Mouse (Mus musculus): ENCODE data around the gene Hpse. TPM values are rescaled to one million over a fixed set of nuclear protein-coding genes. Genes with fewer than 3 reads are reported as not detected.

Hpse gene
- polyA plus RNA-seq, 1 experiment = 5.4 TPM

GRCm38 (mm10) chr5:100646558-100646957 lies 73.0 kb downstream of the Hpse start:
- peak overlapping the region; percentile 99 for H3K27ac ChIP-seq (ENCODE audit: insufficient read depth, low read depth, low read length)
- no peaks in the 10 kb centered on the region for H3K36me3 ChIP-seq (ENCODE audit: control insufficient read depth, insufficient read depth, low read length)
- TF ChIP-seq CTCF (IDR thresholded peaks at IDR 0.05; ENCODE audit: extremely low read depth, insufficient read length, insufficient replicate concordance, low read depth, low read length) (no peak), POLR2A (IDR thresholded peaks at IDR 0.05; ENCODE audit: low read depth, low read length) (no peak)
- H3K27me3 ChIP-seq (ENCODE audit: control insufficient read depth, insufficient read depth, low read length) = no peaks in the 10 kb centered on the region
- peaks cover 65% of the 10 kb centered on the region for H3K4me1 ChIP-seq (ENCODE audit: control insufficient read depth, insufficient read depth, insufficient read length, low read length)
- no peak overlapping the region for H3K4me3 ChIP-seq (ENCODE audit: low read depth, low read length)
- 32% methylated on average over 4 of the region's 4 CpGs for WGBS

- WGBS = 11% methylated on average over 7 of the region's 7 CpGs
- H3K27me3 ChIP-seq (ENCODE audit: control insufficient read depth, insufficient read depth, low read length) = no peaks in the 10 kb centered on the region
- no peaks in the 10 kb centered on the region for H3K36me3 ChIP-seq (ENCODE audit: control insufficient read depth, insufficient read depth, low read length)
- 0 out of 2 replicates have a peak overlapping the region, but pooled peaks have one; percentile 3 for H3K4me3 ChIP-seq (ENCODE audit: low read depth, low read length)
- H3K4me1 ChIP-seq (ENCODE audit: control insufficient read depth, insufficient read depth, insufficient read length, low read length) = peaks cover 66% of the 10 kb centered on the region
- TF ChIP-seq POLR2A (IDR thresholded peaks at IDR 0.05; ENCODE audit: low read depth, low read length) = no peak
- H3K27ac ChIP-seq (ENCODE audit: insufficient read depth, low read depth, low read length) = peak overlapping the region; percentile 96
Measured at GRCm38 (mm10) chr5:100643991-100644535, 75.5 kb downstream of the Hpse start.

DNA sequence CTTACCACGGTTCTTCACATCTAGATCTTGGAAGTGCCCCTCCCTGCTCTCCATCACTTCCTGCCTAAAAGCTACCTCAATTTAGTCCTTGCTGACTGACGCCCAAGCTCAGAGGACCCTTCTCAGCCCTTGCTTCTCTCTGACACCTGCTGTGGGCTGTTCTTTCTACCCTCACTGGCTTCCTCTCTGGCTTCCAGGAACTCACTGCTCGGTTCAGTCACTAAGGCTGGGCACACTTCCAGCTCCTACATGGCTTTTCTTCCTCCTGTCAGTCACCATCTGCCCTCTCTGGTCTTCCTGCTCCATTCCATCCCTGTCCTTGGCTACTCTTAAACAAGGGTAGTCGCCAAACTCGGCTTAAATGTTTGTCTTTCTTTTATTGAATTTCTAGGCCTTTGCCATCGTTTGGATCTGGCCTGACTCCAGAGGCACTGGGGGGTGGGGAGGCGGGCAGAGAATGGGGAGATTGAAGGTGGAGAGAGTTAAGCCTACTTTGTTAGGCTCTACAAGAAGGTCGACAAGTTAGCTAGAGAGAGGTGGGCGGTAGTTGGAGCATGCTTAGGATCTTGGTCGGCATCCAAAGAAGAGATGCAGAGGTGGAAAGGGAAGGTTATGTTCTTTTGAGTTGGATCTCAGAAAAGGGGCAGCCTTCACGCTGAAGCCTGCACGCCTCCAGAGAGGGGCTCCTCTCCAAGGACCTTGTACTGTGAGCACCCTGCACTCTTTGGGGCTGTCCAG lies 76.1 kb downstream of the Hpse start:
- peak overlapping the region; percentile 96 for H3K27ac ChIP-seq (ENCODE audit: insufficient read depth, low read depth, low read length)
- peaks cover 67% of the 10 kb centered on the region for H3K4me1 ChIP-seq (ENCODE audit: control insufficient read depth, insufficient read depth, insufficient read length, low read length)
- no peak for TF ChIP-seq CTCF (IDR thresholded peaks at IDR 0.05; ENCODE audit: extremely low read depth, insufficient read length, insufficient replicate concordance, low read depth, low read length)
- TF ChIP-seq POLR2A (IDR thresholded peaks at IDR 0.05; ENCODE audit: low read depth, low read length) = peak; percentile 38; the same call in 1 of the 2 replicates
- H3K27me3 ChIP-seq (ENCODE audit: control insufficient read depth, insufficient read depth, low read length) = no peaks in the 10 kb centered on the region
- 10% methylated on average over 12 of the region's 12 CpGs for WGBS
- 0 out of 2 replicates have a peak overlapping the region, but pooled peaks have one; percentile 3 for H3K4me3 ChIP-seq (ENCODE audit: low read depth, low read length)
- no peaks in the 10 kb centered on the region for H3K36me3 ChIP-seq (ENCODE audit: control insufficient read depth, insufficient read depth, low read length)

- Histone ChIP-seq H3K4me3 (ENCODE audit: low read depth, low read length) (no peak overlapping the region), H3K27ac (ENCODE audit: insufficient read depth, low read depth, low read length) (peak overlapping the region; percentile 96), H3K4me1 (ENCODE audit: control insufficient read depth, insufficient read depth, insufficient read length, low read length) (peaks cover 68% of the 10 kb centered on the region), H3K27me3 (ENCODE audit: control insufficient read depth, insufficient read depth, low read length) (no peaks in the 10 kb centered on the region), H3K36me3 (ENCODE audit: control insufficient read depth, insufficient read depth, low read length) (no peaks in the 10 kb centered on the region)
- TF ChIP-seq POLR2A (IDR thresholded peaks at IDR 0.05; ENCODE audit: low read depth, low read length) (no peak), CTCF (IDR thresholded peaks at IDR 0.05; ENCODE audit: extremely low read depth, insufficient read length, insufficient replicate concordance, low read depth, low read length) (no peak)
- WGBS = 82% methylated on average over 5 of the region's 5 CpGs
Measured at GRCm38 (mm10) chr5:100642316-100642715, 77.2 kb downstream of the Hpse start.

DNA sequence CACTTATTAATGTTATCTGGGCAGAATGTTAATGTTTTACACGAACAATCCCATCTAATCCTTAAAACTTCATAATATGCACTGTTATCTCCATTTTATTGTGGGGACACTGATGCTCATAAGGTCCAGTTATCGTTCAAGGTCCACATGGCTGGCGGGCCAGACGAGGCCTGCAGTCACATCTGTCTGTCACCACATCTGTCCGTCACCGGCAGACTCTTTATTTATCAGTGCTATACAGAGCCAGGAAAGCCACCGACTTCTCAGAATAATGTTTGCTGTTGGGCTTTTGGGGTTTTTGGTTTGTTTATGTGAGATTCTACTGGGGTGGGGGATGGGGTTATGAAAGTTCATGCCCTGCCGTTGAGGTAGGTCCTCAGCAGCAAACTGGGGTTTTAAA lies 81.0 kb downstream of the Hpse start:
- H3K4me1 ChIP-seq (ENCODE audit: control insufficient read depth, insufficient read depth, insufficient read length, low read length) = peaks cover 74% of the 10 kb centered on the region
- no peak overlapping the region for H3K4me3 ChIP-seq (ENCODE audit: low read depth, low read length)
- H3K27me3 ChIP-seq (ENCODE audit: control insufficient read depth, insufficient read depth, low read length) = no peaks in the 10 kb centered on the region
- TF ChIP-seq POLR2A (IDR thresholded peaks at IDR 0.05; ENCODE audit: low read depth, low read length) (no peak), CTCF (IDR thresholded peaks at IDR 0.05; ENCODE audit: extremely low read depth, insufficient read length, insufficient replicate concordance, low read depth, low read length) (no peak)
- no peaks in the 10 kb centered on the region for H3K36me3 ChIP-seq (ENCODE audit: control insufficient read depth, insufficient read depth, low read length)
- peak overlapping the region; percentile 89 for H3K27ac ChIP-seq (ENCODE audit: insufficient read depth, low read depth, low read length)
- WGBS = 21% methylated on average over 8 of the region's 8 CpGs

GRCm38 (mm10) chr5:100636794-100637544 lies 82.5 kb downstream of the Hpse start:
- H3K27me3 ChIP-seq (ENCODE audit: control insufficient read depth, insufficient read depth, low read length) = no peaks in the 10 kb centered on the region
- WGBS = 19% methylated on average over 8 of the region's 8 CpGs
- H3K4me1 ChIP-seq (ENCODE audit: control insufficient read depth, insufficient read depth, insufficient read length, low read length) = peaks cover 67% of the 10 kb centered on the region
- H3K36me3 ChIP-seq (ENCODE audit: control insufficient read depth, insufficient read depth, low read length) = no peaks in the 10 kb centered on the region
- H3K4me3 ChIP-seq (ENCODE audit: low read depth, low read length) = no peak overlapping the region
- H3K27ac ChIP-seq (ENCODE audit: insufficient read depth, low read depth, low read length) = peak overlapping the region; percentile 93
- TF ChIP-seq POLR2A (IDR thresholded peaks at IDR 0.05; ENCODE audit: low read depth, low read length) (no peak), CTCF (IDR thresholded peaks at IDR 0.05; ENCODE audit: extremely low read depth, insufficient read length, insufficient replicate concordance, low read depth, low read length) (peak; percentile 14; the same call in 1 of the 2 replicates)

DNA sequence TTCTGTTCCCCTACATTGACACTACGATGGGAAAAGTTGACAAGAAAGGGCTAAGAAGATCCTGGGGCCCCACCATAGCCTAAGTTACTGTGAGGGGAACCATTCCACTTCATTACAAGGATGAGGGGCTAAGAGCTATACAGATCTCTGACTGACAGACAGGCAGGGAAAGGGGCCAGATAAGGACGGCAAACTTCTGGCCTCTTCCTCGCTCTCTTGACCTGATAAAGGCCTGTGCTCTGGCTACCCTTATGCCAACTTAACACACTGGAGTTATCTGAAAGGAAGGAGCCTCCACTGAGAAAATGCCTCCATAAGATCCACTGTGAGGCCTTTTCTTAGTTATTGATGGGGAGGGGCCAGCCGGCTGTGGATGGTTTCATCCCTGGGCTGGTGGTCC lies 83.6 kb downstream of the Hpse start:
- Histone ChIP-seq H3K36me3 (ENCODE audit: control insufficient read depth, insufficient read depth, low read length) (no peaks in the 10 kb centered on the region), H3K27ac (ENCODE audit: insufficient read depth, low read depth, low read length) (peak overlapping the region; percentile 93), H3K27me3 (ENCODE audit: control insufficient read depth, insufficient read depth, low read length) (no peaks in the 10 kb centered on the region), H3K4me3 (ENCODE audit: low read depth, low read length) (no peak overlapping the region), H3K4me1 (ENCODE audit: control insufficient read depth, insufficient read depth, insufficient read length, low read length) (peaks cover 63% of the 10 kb centered on the region)
- 92% methylated on average over 4 of the region's 4 CpGs for WGBS
- TF ChIP-seq POLR2A (IDR thresholded peaks at IDR 0.05; ENCODE audit: low read depth, low read length) (no peak), CTCF (IDR thresholded peaks at IDR 0.05; ENCODE audit: extremely low read depth, insufficient read length, insufficient replicate concordance, low read depth, low read length) (no peak)

Measured in small intestine, adult 2 months (tissue).